Mouse (Mus musculus) myocyte (in vitro differentiated cells): ENCODE results near the gene Pdyn. TPM values are rescaled to one million over a fixed set of nuclear protein-coding genes. Genes with fewer than 3 reads are reported as not detected.

Source experiments
- H3K27me3 ChIP-seq: one replicate; pipeline ENCODE4 v1.6.1; 2011; ENCODE audit not compliant: control insufficient read depth, insufficient read depth, insufficient read length
- H3K36me3 ChIP-seq: one replicate; pipeline ENCODE4 v1.6.1; 2011; ENCODE audit not compliant: control insufficient read depth, insufficient read depth
- H3K4me2 ChIP-seq: one replicate; pipeline ENCODE4 v1.6.1; 2011; ENCODE audit warnings: low read depth, control low read depth
- H3K4me3 ChIP-seq: one replicate; pipeline ENCODE4 v1.5.1; 2011; ENCODE audit warnings: mild to moderate bottlenecking, control low read depth, moderate library complexity
- H3K79me2 ChIP-seq: one replicate; pipeline ENCODE4 v1.6.1; 2011; ENCODE audit not compliant: control insufficient read depth, insufficient read depth
- H3ac ChIP-seq: one replicate; pipeline ENCODE4 v1.6.1; 2011; ENCODE audit not compliant: control insufficient read depth, insufficient read length
- CEBPB ChIP-seq: IDR thresholded peaks from 2 replicates; pipeline ENCODE4 v1.6.1; 2011; ENCODE audit warnings: mild to moderate bottlenecking, moderate library complexity; ENCODE audit not compliant: poor library complexity, insufficient read depth, severe bottlenecking
- E2F4 ChIP-seq: IDR thresholded peaks from one replicate; pipeline ENCODE4 v1.6.1; 2011; ENCODE audit warnings: mild to moderate bottlenecking, control low read depth, moderate library complexity; ENCODE audit not compliant: insufficient read depth
- MAX ChIP-seq: IDR thresholded peaks from one replicate; pipeline ENCODE4 v1.6.1; 2011; ENCODE audit warnings: low read depth, mild to moderate bottlenecking, control low read depth
- MYOD1 ChIP-seq, 3 experiments: IDR thresholded peaks; one replicate each; pipeline ENCODE4 v1.6.1; 2011; ENCODE audit warnings: control low read depth in 2 of 3, low read depth in 2 of 3, mild to moderate bottlenecking in 2 of 3, moderate library complexity in 1 of 3; ENCODE audit not compliant: insufficient read length in 2 of 3, control insufficient read depth in 1 of 3
- MYOG ChIP-seq, 3 experiments: IDR thresholded peaks; one replicate each; pipeline ENCODE4 v1.6.1; 2011; ENCODE audit warnings: control low read depth in 2 of 3, low read depth in 2 of 3, mild to moderate bottlenecking in 2 of 3; ENCODE audit not compliant: insufficient read length in 2 of 3, control insufficient read depth in 1 of 3, insufficient read depth in 1 of 3
- POLR2A ChIP-seq: IDR thresholded peaks from one replicate; pipeline ENCODE4 v1.6.1; 2011; ENCODE audit warnings: low read depth, mild to moderate bottlenecking, control low read depth, moderate library complexity; ENCODE audit not compliant: insufficient read length
- POLR2AphosphoS2 ChIP-seq: IDR thresholded peaks from one replicate; pipeline ENCODE4 v1.6.1; 2011; ENCODE audit warnings: low read depth, control low read depth; ENCODE audit not compliant: insufficient read length
- REST ChIP-seq: IDR thresholded peaks from one replicate; pipeline ENCODE4 v1.6.1; 2011; ENCODE audit warnings: mild to moderate bottlenecking, control low read depth, moderate library complexity; ENCODE audit not compliant: insufficient read depth, insufficient read length
- SRF ChIP-seq: IDR thresholded peaks from one replicate; pipeline ENCODE4 v1.6.1; 2011; ENCODE audit warnings: low read depth; ENCODE audit not compliant: control insufficient read depth, insufficient read length
- TCF12 ChIP-seq: IDR thresholded peaks from one replicate; pipeline ENCODE4 v1.6.1; 2011; ENCODE audit warnings: mild to moderate bottlenecking, control low read depth; ENCODE audit not compliant: poor library complexity, insufficient read depth, severe bottlenecking
- TCF3 ChIP-seq: IDR thresholded peaks from one replicate; pipeline ENCODE4 v1.6.1; 2011; ENCODE audit warnings: low read depth, control low read depth; ENCODE audit not compliant: insufficient read length
- USF1 ChIP-seq: IDR thresholded peaks from one replicate; pipeline ENCODE4 v1.6.1; 2011; ENCODE audit warnings: low read depth, mild to moderate bottlenecking, control low read depth, moderate library complexity
- polyA plus RNA-seq: library from polyadenylated mRNA; unstranded; fragments of >200 nt; fragmentation: generic; extraction: Trizol; gene quantifications from one replicate; pipeline ENCODE4 v1.2.1, GENCODE M21; 2012; ENCODE audit warnings: missing spikeins

The Pdyn gene
- polyA plus RNA-seq, 1 experiment, result not detected

- TF ChIP-seq TCF3 (no peak), SRF (no peak), REST (no peak), CEBPB (no peak)
- H3K36me3 ChIP-seq, result no peaks in the 10 kb centered on the region
- H3K27me3 ChIP-seq, result peaks cover 13% of the 10 kb centered on the region
- no peak overlapping the region for H3K4me2 ChIP-seq
- H3ac ChIP-seq, result no peak overlapping the region
- H3K4me3 ChIP-seq, result no peak overlapping the region
- no peaks in the 10 kb centered on the region for H3K79me2 ChIP-seq
Observed at GRCm38 (mm10) chr2:129686908-129687307, 12.7 kb downstream of the Pdyn start.

GRCm38 (mm10) chr2:129684014-129684413, 15.6 kb downstream of the Pdyn start:
- Histone ChIP-seq H3K79me2 (no peaks in the 10 kb centered on the region), H3K36me3 (no peaks in the 10 kb centered on the region), H3ac (no peak overlapping the region), H3K27me3 (peaks cover 15% of the 10 kb centered on the region), H3K4me3 (no peak overlapping the region), H3K4me2 (no peak overlapping the region)
- TF ChIP-seq CEBPB, result no peak
- TF ChIP-seq E2F4, result no peak
- TF ChIP-seq POLR2AphosphoS2, result no peak
- TF ChIP-seq MYOD1 (IDR thresholded peaks at IDR 0.05; ENCODE audit: control insufficient read depth in 1 of 3, insufficient read length in 2 of 3, low read depth in 2 of 3), result no peak
- TF ChIP-seq POLR2A, result no peak
- TF ChIP-seq TCF3, result no peak
- TF ChIP-seq USF1, result no peak
- no peak for TF ChIP-seq REST
- TF ChIP-seq SRF, result no peak
- TF ChIP-seq MAX, result no peak
- TF ChIP-seq TCF12, result no peak
- TF ChIP-seq MYOG (IDR thresholded peaks at IDR 0.05; ENCODE audit: control insufficient read depth in 1 of 3, insufficient read depth in 1 of 3, insufficient read length in 2 of 3, low read depth in 2 of 3), result no peak

- no peak overlapping the region for H3K4me2 ChIP-seq
- no peak for TF ChIP-seq SRF
- TF ChIP-seq E2F4, result no peak
- no peak for TF ChIP-seq CEBPB
- no peak for TF ChIP-seq TCF12
- no peak for TF ChIP-seq MYOD1 (IDR thresholded peaks at IDR 0.05; ENCODE audit: control insufficient read depth in 1 of 3, insufficient read length in 2 of 3, low read depth in 2 of 3)
- TF ChIP-seq REST, result no peak
- TF ChIP-seq POLR2A, result no peak
- no peak for TF ChIP-seq MAX
- TF ChIP-seq USF1, result no peak
- TF ChIP-seq TCF3, result no peak
- TF ChIP-seq POLR2AphosphoS2, result no peak
- TF ChIP-seq MYOG (IDR thresholded peaks at IDR 0.05; ENCODE audit: control insufficient read depth in 1 of 3, insufficient read depth in 1 of 3, insufficient read length in 2 of 3, low read depth in 2 of 3), result no peak
- H3K79me2 ChIP-seq, result no peaks in the 10 kb centered on the region
- H3K27me3 ChIP-seq, result peaks cover 19% of the 10 kb centered on the region
- no peak overlapping the region for H3ac ChIP-seq
- H3K36me3 ChIP-seq, result no peaks in the 10 kb centered on the region
- H3K4me3 ChIP-seq, result no peak overlapping the region
Observed at GRCm38 (mm10) chr2:129680236-129680635, 19.4 kb downstream of the Pdyn start.

DNA sequence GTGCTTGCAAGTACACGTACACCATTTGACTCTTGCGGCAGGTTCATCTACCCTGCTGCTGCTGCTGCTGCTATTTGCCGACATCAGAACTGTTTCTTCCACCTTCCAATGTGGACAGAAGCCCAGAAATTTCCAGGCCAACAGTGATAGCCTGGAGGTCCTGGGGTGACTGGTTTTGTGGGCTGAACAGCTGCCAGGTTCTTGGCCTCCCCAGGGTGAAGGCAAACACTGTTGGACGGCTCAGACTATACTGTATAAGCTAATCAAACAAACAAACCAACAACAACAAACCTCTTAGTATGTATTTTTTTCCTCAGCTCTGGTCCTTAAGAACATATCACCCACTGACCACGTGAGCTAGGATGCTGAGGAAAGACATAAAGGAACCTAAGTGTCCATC, 20.6 kb downstream of the Pdyn start:
- Histone ChIP-seq H3K36me3 (no peaks in the 10 kb centered on the region), H3ac (no peak overlapping the region), H3K4me3 (no peak overlapping the region), H3K4me2 (no peak overlapping the region), H3K27me3 (peaks cover 19% of the 10 kb centered on the region), H3K79me2 (no peaks in the 10 kb centered on the region)
- TF ChIP-seq MYOG (IDR thresholded peaks at IDR 0.05; ENCODE audit: control insufficient read depth in 1 of 3, insufficient read depth in 1 of 3, insufficient read length in 2 of 3, low read depth in 2 of 3), result no peak

- peaks cover 19% of the 10 kb centered on the region for H3K27me3 ChIP-seq
- H3K36me3 ChIP-seq, result no peaks in the 10 kb centered on the region
- H3K79me2 ChIP-seq, result no peaks in the 10 kb centered on the region
- no peak overlapping the region for H3K4me3 ChIP-seq
- H3K4me2 ChIP-seq, result no peak overlapping the region
- TF ChIP-seq MAX (no peak), REST (no peak), POLR2A (no peak), E2F4 (no peak)
- H3ac ChIP-seq, result no peak overlapping the region
Observed at GRCm38 (mm10) chr2:129677664-129678063, 22.0 kb downstream of the Pdyn start.
